Mouse (Mus musculus): Measurements from ENCODE around the gene Sik1.

The Sik1 gene

GRCm38 (mm10) chr17:31876775-31877174 is 21.2 kb upstream of the Sik1 start:
- DNase-seq (ENCODE audit: extremely low read depth, low read depth), result no peak

GRCm38 (mm10) chr17:31875326-31875930 is 19.8 kb upstream of the Sik1 start:
- DNase-seq (ENCODE audit: extremely low read depth, low read depth), result no peak

- DNase-seq (ENCODE audit: extremely low read depth, low read depth), result no peak
These were observed 19.1 kb upstream of the Sik1 start for GRCm38 (mm10) chr17:31874691-31875090.

- no peak for DNase-seq (ENCODE audit: extremely low read depth, low read depth)
These were observed 18.4 kb upstream of the Sik1 start for GRCm38 (mm10) chr17:31873973-31874372.

- no peak for DNase-seq (ENCODE audit: extremely low read depth, low read depth)
These were observed 17.7 kb upstream of the Sik1 start for GRCm38 (mm10) chr17:31873185-31873870.

GRCm38 (mm10) chr17:31872826-31873165 is 17.2 kb upstream of the Sik1 start:
- DNase-seq (ENCODE audit: extremely low read depth, low read depth), result no peak

GRCm38 (mm10) chr17:31871968-31872825 is 16.6 kb upstream of the Sik1 start:
- DNase-seq (ENCODE audit: extremely low read depth, low read depth), result no peak

- DNase-seq (ENCODE audit: extremely low read depth, low read depth), result no peak
These were observed 15.4 kb upstream of the Sik1 start for GRCm38 (mm10) chr17:31870931-31871421.

- no peak for DNase-seq (ENCODE audit: extremely low read depth, low read depth)
These were observed 14.8 kb upstream of the Sik1 start for GRCm38 (mm10) chr17:31870446-31870845.

GRCm38 (mm10) chr17:31868076-31868475 is 12.5 kb upstream of the Sik1 start:
- no peak for DNase-seq (ENCODE audit: extremely low read depth, low read depth)

- DNase-seq (ENCODE audit: extremely low read depth, low read depth), result no peak
These were observed 11.5 kb upstream of the Sik1 start for GRCm38 (mm10) chr17:31867061-31867460.

GRCm38 (mm10) chr17:31865636-31866035 is 10.0 kb upstream of the Sik1 start:
- no peak for DNase-seq (ENCODE audit: extremely low read depth, low read depth)

GRCm38 (mm10) chr17:31864666-31865450 is 9.3 kb upstream of the Sik1 start:
- no peak for DNase-seq (ENCODE audit: extremely low read depth, low read depth)

- DNase-seq (ENCODE audit: extremely low read depth, low read depth), result no peak
These were observed 7.7 kb upstream of the Sik1 start for GRCm38 (mm10) chr17:31863151-31863815.

- no peak for DNase-seq (ENCODE audit: extremely low read depth, low read depth)
These were observed 6.5 kb upstream of the Sik1 start for GRCm38 (mm10) chr17:31862136-31862535.

- no peak for DNase-seq (ENCODE audit: extremely low read depth, low read depth)
These were observed 6.1 kb upstream of the Sik1 start for GRCm38 (mm10) chr17:31861661-31862060.

- no peak for DNase-seq (ENCODE audit: extremely low read depth, low read depth)
These were observed 5.3 kb upstream of the Sik1 start for GRCm38 (mm10) chr17:31860856-31861255.

- no peak for DNase-seq (ENCODE audit: extremely low read depth, low read depth)
These were observed 3.8 kb upstream of the Sik1 start for GRCm38 (mm10) chr17:31859367-31859766.

- no peak for DNase-seq (ENCODE audit: extremely low read depth, low read depth)
These were observed 3.2 kb upstream of the Sik1 start for GRCm38 (mm10) chr17:31858786-31859185.

GRCm38 (mm10) chr17:31857903-31858426 is 2.4 kb upstream of the Sik1 start:
- DNase-seq (ENCODE audit: extremely low read depth, low read depth), result no peak

GRCm38 (mm10) chr17:31857251-31857650 is 1.6 kb upstream of the Sik1 start:
- no peak for DNase-seq (ENCODE audit: extremely low read depth, low read depth)
